Mouse (Mus musculus) kidney, postnatal 0 days (tissue): Measurements from ENCODE around the gene Msh4. TPM values are rescaled to one million over a fixed set of nuclear protein-coding genes. Genes with fewer than 3 reads are reported as not detected.

Experiments used
- ATAC-seq: fragments of 200-750 bp; cut with Nextera tagmentation; replicated peaks from 2 replicates; pipeline ENCODE4 v1.8.0; 2017; ENCODE audit warnings: low read depth, moderate number of reproducible peaks, moderate TSS enrichment, moderate library complexity; ENCODE audit not compliant: low FRiP score
- DNase-seq: peaks from one replicate; pipeline ENCODE4 v3.0.0-alpha.2; 2016; ENCODE audit warnings: low spot score
- H3K27ac ChIP-seq: fragments of 300-500 bp; sonication (generic); 2 replicates; pipeline ENCODE4 v1.5.1; 2014; ENCODE audit warnings: mild to moderate bottlenecking
- H3K27me3 ChIP-seq: fragments of 300-500 bp; sonication (generic); 2 replicates; pipeline ENCODE4 v1.6.1; 2014; ENCODE audit warnings: low read length, mixed read lengths; ENCODE audit not compliant: insufficient read depth
- H3K36me3 ChIP-seq: fragments of 300-500 bp; sonication (generic); 2 replicates; pipeline ENCODE4 v1.6.1; 2014; ENCODE audit warnings: low read length, mixed read lengths; ENCODE audit not compliant: insufficient read depth
- H3K4me1 ChIP-seq: fragments of 300-500 bp; sonication (generic); replicated peaks from 2 replicates; pipeline ENCODE4 v1.6.1; 2014; ENCODE audit warnings: antibody characterized with exemption, low read length, mixed read lengths; ENCODE audit not compliant: insufficient read depth
- H3K4me2 ChIP-seq: fragments of 300-500 bp; sonication (generic); 2 replicates; pipeline ENCODE4 v1.6.1; 2014; ENCODE audit warnings: mild to moderate bottlenecking, low read length, moderate library complexity, mixed read lengths
- H3K4me3 ChIP-seq: fragments of 300-500 bp; sonication (generic); replicated peaks from 2 replicates; pipeline ENCODE4 v1.5.1; 2014; ENCODE audit warnings: low read depth, low read length
- H3K9ac ChIP-seq: fragments of 300-500 bp; sonication (generic); 2 replicates; pipeline ENCODE4 v1.6.1; 2014; ENCODE audit warnings: low read depth, low read length
- H3K9me3 ChIP-seq: fragments of 300-500 bp; sonication (generic); replicated peaks from 2 replicates; pipeline ENCODE4 v1.6.1; 2016; ENCODE audit warnings: low read length, inconsistent platforms, mixed read lengths
- CTCF ChIP-seq: IDR thresholded peaks from 2 replicates; pipeline ENCODE4 v1.5.1; 2016; ENCODE audit warnings: antibody characterized with exemption, low read depth, mild to moderate bottlenecking, moderate library complexity
- WGBS: fragments of 180-500 bp; shearing (Covaris S2); extraction: QIAGEN DNeasy Blood & Tissue Kit; methylation state at CpG from one replicate; pipeline ENCODE4 v1.1.7; 2014; 5-methylcytosine and 5-hydroxymethylcytosine counted together
- polyA plus RNA-seq: library from polyadenylated mRNA; unstranded; fragments of >200 nt; fragmentation: Nextera tagmentation; extraction: Ambion mirVana; gene quantifications from 2 replicates; pipeline ENCODE4 v1.2.1, GENCODE M21; 2015

Msh4 gene
- polyA plus RNA-seq, 1 experiment from 2014 or later: 0.09 TPM

DNA sequence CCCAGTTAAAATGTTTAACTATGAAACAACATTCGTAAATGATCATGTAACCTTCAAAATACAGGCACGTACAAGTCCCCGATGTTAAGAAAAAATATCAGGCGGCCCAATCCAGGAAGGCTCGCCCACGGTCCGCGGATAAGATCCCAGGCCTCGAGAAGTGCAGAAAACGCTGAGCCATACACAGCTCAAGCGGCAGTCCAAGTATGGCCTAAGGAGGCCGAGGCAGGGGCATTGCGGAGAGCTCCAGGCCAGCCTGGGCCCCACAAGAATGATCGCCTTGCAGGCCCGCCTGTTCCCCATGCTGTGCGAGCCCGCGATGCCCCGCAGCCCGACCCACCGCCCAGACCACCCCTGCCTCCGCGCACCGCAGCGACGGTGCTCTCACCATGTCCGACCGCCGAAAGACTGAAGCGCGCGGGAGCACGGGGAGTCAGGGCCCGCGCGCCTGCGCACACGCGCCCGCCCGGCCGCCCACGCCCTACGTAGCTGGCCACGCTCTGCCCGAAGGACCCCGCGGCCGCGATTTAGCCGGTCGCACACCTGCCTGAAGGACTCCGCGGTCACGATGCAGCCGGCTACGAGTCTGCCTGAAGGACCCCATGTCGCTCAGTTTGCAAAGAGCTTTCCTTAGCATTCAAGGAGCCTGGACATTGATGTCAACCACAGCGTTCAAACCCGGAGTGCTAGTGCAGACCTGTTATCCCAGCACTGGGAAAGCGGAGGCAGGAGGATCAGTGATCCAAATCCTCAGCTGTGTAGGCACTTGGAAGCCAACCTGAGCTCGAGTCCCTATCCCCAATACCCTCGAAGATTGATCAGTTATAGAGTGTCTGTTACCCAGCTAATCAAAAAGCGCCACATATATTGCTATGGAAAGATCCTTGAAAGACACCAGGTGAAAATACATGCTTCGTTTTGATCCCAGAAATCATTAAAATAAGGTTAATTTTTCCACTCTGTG, 6.9 kb upstream of the Msh4 start, which contains the start of gene Rabggtb:
TSS of gene Rabggtb (minus strand) at position 464 of the 964 bp plus-strand sequence.
- Histone ChIP-seq H3K4me2 (peak within 1 kb of the TSS; percentile 74), H3K36me3 (peaks cover 24% of the 10 kb centered on the region), H3K27me3 (no peaks in the 10 kb centered on the region), H3K4me1 (peaks cover 15% of the 10 kb centered on the region; the same call in 1 of the 2 replicates), H3K4me3 (peak within 1 kb of the TSS; percentile 83), H3K27ac (peak within 1 kb of the TSS; percentile 93), H3K9ac (peak within 1 kb of the TSS; percentile 95), H3K9me3 (no peaks in the 10 kb centered on the region)
- DNase-seq (peak; percentile 97), ATAC-seq (peak; percentile 97)
- TF ChIP-seq CTCF: no peak
- WGBS: under 1% methylated on average over 65 of the region's 65 CpGs

DNA sequence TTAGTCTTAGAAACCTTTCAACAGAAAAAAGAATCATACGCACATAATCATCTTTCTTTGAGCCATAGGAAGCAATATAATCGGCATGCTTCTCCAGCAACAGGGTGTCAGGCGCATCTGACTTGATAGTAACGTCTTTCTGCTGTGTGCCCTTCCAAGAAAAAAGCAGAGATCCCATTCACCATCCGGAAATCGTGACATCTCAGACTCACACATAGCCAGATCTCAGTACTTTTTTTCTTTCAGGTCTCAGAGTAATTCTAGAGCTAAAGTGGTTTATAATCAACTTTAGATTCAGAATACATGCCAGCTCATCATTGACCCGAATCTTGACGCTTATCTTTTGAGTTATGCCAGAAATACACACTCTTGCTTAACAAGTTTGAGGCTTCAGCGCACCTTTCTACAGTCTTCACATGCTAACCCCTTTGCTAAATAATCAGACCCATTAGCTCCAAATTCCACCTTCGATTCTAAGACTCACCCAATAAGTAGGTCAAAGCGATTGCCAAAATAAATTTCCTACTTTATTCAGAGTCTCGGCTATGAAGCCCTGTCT, 6.0 kb upstream of the Msh4 start:
- H3K4me3 ChIP-seq: peak overlapping the region; percentile 83
- WGBS: 3% methylated on average over 12 of the region's 12 CpGs
- H3K27me3 ChIP-seq: no peaks in the 10 kb centered on the region
- no peaks in the 10 kb centered on the region for H3K9me3 ChIP-seq
- no peak for ATAC-seq
- peak overlapping the region; percentile 74 for H3K4me2 ChIP-seq
- peak overlapping the region; percentile 93 for H3K27ac ChIP-seq
- peak overlapping the region; percentile 95 for H3K9ac ChIP-seq
- TF ChIP-seq CTCF: no peak
- no peak for DNase-seq
- peaks cover 28% of the 10 kb centered on the region for H3K36me3 ChIP-seq
- H3K4me1 ChIP-seq: peaks cover 14% of the 10 kb centered on the region; the same call in 1 of the 2 replicates

- no peaks in the 10 kb centered on the region for H3K9me3 ChIP-seq
- TF ChIP-seq CTCF: no peak
- H3K9ac ChIP-seq: peak overlapping the region; percentile 95
- no peaks in the 10 kb centered on the region for H3K27me3 ChIP-seq
- 0 out of 2 replicates have a peak overlapping the region, but pooled peaks have one; percentile 93 for H3K27ac ChIP-seq
- no peak for DNase-seq
- peaks cover 34% of the 10 kb centered on the region for H3K36me3 ChIP-seq
- H3K4me1 ChIP-seq: peaks cover 10% of the 10 kb centered on the region; the same call in 1 of the 2 replicates
- ATAC-seq: no peak
- peak overlapping the region; percentile 74 for H3K4me2 ChIP-seq
- peak overlapping the region; percentile 83 for H3K4me3 ChIP-seq
- 37% methylated on average over 8 of the region's 8 CpGs for WGBS
These were observed 5.4 kb upstream of the Msh4 start for GRCm38 (mm10) chr3:153911197-153911881.

DNA sequence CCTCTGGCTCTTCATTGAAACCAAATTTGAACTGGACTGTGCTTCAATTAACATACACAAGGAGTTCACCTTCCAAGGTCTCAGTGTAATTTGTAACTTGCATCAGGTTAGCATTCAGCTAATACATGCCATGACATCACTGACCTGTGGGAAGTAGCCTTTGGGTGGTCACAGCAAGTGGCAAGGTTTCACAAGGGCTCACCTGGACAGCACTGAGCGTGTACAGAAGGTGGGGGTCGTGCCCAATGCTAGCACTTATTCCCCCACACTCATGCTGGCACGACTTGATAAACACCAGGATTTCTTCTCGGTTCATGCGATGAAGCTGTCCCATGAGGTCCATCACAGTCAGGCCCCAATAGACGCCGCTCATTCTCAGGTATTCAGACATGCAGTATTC, 4.6 kb upstream of the Msh4 start:
- H3K27ac ChIP-seq: no peak overlapping the region
- peaks cover 10% of the 10 kb centered on the region; the same call in 1 of the 2 replicates for H3K4me1 ChIP-seq
- 66% methylated on average over 7 of the region's 7 CpGs for WGBS
- peaks cover 42% of the 10 kb centered on the region for H3K36me3 ChIP-seq
- DNase-seq (no peak), ATAC-seq (no peak)
- peak overlapping the region; percentile 74 for H3K4me2 ChIP-seq
- H3K4me3 ChIP-seq: peak overlapping the region; percentile 83; the same call in 1 of the 2 replicates
- 0 out of 2 replicates have a peak overlapping the region, but pooled peaks have one; percentile 27 for H3K9ac ChIP-seq
- H3K9me3 ChIP-seq: no peaks in the 10 kb centered on the region
- no peak for TF ChIP-seq CTCF
- no peaks in the 10 kb centered on the region for H3K27me3 ChIP-seq

DNA sequence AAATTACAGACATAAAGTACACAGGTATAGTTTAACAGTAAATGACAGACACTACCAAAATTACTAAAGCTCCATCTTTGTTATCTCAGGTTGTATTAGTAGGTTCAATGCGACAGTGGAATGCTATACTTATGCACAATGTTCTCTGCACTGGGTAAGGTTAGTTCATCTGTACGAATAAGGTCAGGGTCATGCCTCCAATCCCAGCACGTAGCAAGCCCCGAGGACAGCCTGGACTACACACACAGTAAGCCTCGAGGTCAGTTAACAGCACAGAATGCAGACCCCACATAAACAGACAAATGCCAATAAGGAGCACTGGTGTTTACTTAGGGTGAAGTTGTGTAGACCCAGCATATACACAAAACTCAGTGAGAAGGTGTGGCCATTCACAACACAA, 3.0 kb upstream of the Msh4 start:
- Histone ChIP-seq H3K9me3 (no peaks in the 10 kb centered on the region), H3K9ac (no peak overlapping the region), H3K4me2 (no peak overlapping the region), H3K36me3 (peaks cover 49% of the 10 kb centered on the region), H3K27ac (no peak overlapping the region), H3K4me1 (peaks cover 10% of the 10 kb centered on the region; the same call in 1 of the 2 replicates), H3K27me3 (no peaks in the 10 kb centered on the region), H3K4me3 (no peak overlapping the region)
- no peak for DNase-seq
- TF ChIP-seq CTCF: no peak
- 69% methylated on average over 5 of the region's 5 CpGs for WGBS
- ATAC-seq: no peak
